Mouse (Mus musculus): ENCODE data around the gene Gucy2d. TPM values are rescaled to one million over a fixed set of nuclear protein-coding genes. Genes with fewer than 3 reads are reported as not detected.
A peak's percentile ranks its signal among the peaks of the same experiment; 100 is the strongest.

The Gucy2d gene
- polyA plus RNA-seq, 1 experiment from 2014 or later: not detected

DNA sequence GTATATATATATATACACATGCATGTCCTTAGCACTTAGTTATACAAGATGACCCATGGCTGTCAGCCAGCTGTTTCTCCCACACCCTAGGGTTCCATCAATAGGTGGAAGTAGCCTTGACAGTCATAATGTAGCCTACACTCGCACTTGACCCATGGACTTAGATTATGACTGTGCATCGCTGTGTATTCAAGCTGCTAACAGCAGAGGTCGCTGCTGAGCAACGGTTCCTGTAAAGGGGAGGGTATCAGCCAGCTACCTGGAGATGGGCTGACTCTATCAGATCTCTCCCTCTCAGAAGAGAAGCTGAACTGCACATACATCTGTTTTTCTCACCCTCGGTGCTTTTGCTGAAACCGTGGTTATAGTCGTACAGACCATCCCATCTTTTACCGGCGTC is 2.6 kb upstream of the Gucy2d start:
- no peaks in the 10 kb centered on the region for H3K36me3 ChIP-seq (ENCODE audit: insufficient read depth, low read length)
- no peaks in the 10 kb centered on the region for H3K27me3 ChIP-seq (ENCODE audit: insufficient read depth, low read length)
- WGBS: 30% methylated on average over 9 of the region's 9 CpGs
- no peak overlapping the region for H3K4me3 ChIP-seq (ENCODE audit: low read length)
- no peaks in the 10 kb centered on the region for H3K4me1 ChIP-seq (ENCODE audit: insufficient read depth, low read length)
- no peak overlapping the region for H3K27ac ChIP-seq (ENCODE audit: low read length)
- ATAC-seq (ENCODE audit: low FRiP score, low TSS enrichment): no peak
- no peak overlapping the region for H3K9ac ChIP-seq (replicated peaks; ENCODE audit: low read length)
- H3K9me3 ChIP-seq (ENCODE audit: low read length): no peaks in the 10 kb centered on the region
- no peak overlapping the region for H3K4me2 ChIP-seq (replicated peaks; ENCODE audit: low read depth, low read length)

DNA sequence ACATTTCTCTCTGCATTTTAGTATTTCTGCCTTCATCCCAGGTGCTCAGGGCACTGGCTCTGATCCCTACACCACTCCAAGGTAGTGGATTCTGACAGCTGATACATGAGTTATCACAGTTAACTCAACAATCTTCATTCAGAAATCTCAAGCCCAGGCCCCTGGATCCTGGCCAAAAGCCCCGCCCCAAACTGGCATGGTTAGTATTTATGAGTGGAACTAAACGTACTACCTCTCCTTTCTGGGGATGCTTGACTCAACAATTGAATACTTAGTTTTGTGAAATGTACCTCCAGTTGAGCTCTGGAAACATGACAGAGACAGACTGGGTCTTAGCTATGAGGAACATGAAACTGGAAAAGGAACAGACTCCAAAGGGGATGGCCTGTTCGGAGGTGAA is 6.7 kb downstream of the Gucy2d start:
- no peaks in the 10 kb centered on the region for H3K4me1 ChIP-seq (ENCODE audit: insufficient read depth, low read length)
- no peak overlapping the region for H3K4me2 ChIP-seq (replicated peaks; ENCODE audit: low read depth, low read length)
- H3K9me3 ChIP-seq (ENCODE audit: low read length): no peaks in the 10 kb centered on the region
- H3K36me3 ChIP-seq (ENCODE audit: insufficient read depth, low read length): no peaks in the 10 kb centered on the region
- H3K27ac ChIP-seq (ENCODE audit: low read length): no peak overlapping the region
- H3K9ac ChIP-seq (replicated peaks; ENCODE audit: low read length): no peak overlapping the region
- WGBS: 80% methylated on average over 3 of the region's 3 CpGs
- H3K4me3 ChIP-seq (ENCODE audit: low read length): no peak overlapping the region
- ATAC-seq (ENCODE audit: low FRiP score, low TSS enrichment): no peak
- no peaks in the 10 kb centered on the region for H3K27me3 ChIP-seq (ENCODE audit: insufficient read depth, low read length)

DNA sequence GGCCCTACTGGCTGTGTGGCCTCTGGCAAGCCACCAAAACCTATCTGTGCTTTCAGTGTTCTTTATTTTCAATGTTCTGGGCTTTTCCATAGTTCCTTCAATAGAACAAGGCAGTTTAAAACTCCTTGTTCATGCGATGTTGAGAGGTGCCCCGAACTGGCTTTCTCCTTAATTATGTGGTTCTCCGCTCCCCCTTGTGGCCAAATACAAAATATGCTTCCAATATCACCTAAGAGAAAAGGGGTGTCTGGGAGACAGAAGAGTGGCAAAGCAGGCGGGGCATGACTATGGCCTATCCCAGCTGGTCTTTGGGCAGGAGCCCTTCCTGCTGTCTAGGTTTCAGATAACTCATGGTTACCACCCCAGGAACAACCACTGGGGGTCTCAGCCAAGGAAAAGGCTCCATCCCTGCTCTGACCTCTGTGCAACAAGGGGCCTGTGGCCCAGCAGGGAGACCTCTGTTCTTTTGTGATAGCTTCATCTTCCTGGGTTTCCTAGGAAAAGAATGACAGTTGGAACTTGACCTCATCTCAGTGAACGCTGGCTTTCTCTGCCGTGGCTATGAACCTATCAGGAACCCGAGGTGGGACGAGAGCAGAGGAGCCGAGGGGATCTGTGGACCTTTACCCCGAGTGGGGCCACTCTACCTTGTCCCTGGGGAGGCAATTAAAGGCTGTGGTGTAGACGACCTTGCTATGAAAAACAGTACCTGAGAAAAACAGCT is 7.5 kb downstream of the Gucy2d start:
- H3K4me1 ChIP-seq (ENCODE audit: insufficient read depth, low read length): no peaks in the 10 kb centered on the region
- no peaks in the 10 kb centered on the region for H3K9me3 ChIP-seq (ENCODE audit: low read length)
- H3K27ac ChIP-seq (ENCODE audit: low read length): no peak overlapping the region
- no peak overlapping the region for H3K4me2 ChIP-seq (replicated peaks; ENCODE audit: low read depth, low read length)
- 62% methylated on average over 11 of the region's 11 CpGs for WGBS
- no peaks in the 10 kb centered on the region for H3K36me3 ChIP-seq (ENCODE audit: insufficient read depth, low read length)
- no peak overlapping the region for H3K9ac ChIP-seq (replicated peaks; ENCODE audit: low read length)
- H3K27me3 ChIP-seq (ENCODE audit: insufficient read depth, low read length): no peaks in the 10 kb centered on the region
- ATAC-seq (ENCODE audit: low FRiP score, low TSS enrichment): no peak
- H3K4me3 ChIP-seq (ENCODE audit: low read length): no peak overlapping the region

DNA sequence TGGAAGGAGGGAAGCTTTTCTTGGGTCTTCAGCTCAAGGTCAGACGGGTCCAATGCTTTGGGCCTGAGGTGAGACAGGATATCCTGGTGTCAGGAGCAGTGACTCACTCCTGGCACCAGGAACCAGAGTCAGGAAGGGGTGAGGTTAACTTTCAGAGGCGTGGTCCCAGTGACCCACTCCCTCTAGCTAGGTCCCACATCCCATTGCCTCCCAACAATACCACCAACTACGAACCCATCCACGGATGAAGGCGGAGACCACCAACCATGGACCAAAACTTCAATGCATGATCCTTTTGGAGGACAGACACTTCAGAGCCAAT is 8.1 kb downstream of the Gucy2d start:
- no peak for ATAC-seq (ENCODE audit: low FRiP score, low TSS enrichment)
- 89% methylated on average over 5 of the region's 5 CpGs for WGBS
- H3K9ac ChIP-seq (replicated peaks; ENCODE audit: low read length): no peak overlapping the region
- H3K27ac ChIP-seq (ENCODE audit: low read length): no peak overlapping the region
- no peak overlapping the region for H3K4me3 ChIP-seq (ENCODE audit: low read length)
- no peaks in the 10 kb centered on the region for H3K36me3 ChIP-seq (ENCODE audit: insufficient read depth, low read length)
- H3K4me2 ChIP-seq (replicated peaks; ENCODE audit: low read depth, low read length): no peak overlapping the region
- no peaks in the 10 kb centered on the region for H3K4me1 ChIP-seq (ENCODE audit: insufficient read depth, low read length)
- H3K9me3 ChIP-seq (ENCODE audit: low read length): no peaks in the 10 kb centered on the region
- H3K27me3 ChIP-seq (ENCODE audit: insufficient read depth, low read length): no peaks in the 10 kb centered on the region

DNA sequence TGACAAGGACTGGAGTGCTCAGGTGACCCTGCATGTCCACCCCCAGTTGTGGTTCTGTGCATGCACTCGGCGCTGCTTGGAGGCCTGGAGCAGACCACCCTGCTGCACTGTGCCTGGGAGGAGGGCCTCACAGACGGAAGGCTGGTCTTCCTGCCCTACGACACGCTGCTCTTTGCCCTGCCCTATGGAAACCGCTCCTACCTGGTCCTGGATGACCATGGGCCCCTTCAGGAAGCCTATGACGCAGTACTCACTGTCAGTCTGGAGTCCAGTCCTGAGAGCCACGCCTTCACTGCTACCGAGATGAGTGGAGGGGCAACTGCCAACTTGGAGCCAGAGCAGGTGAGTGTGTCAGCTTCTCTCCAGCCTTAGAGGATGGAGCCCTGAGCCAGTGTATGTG is 9.5 kb downstream of the Gucy2d start:
- no peak overlapping the region for H3K9ac ChIP-seq (replicated peaks; ENCODE audit: low read length)
- H3K36me3 ChIP-seq (ENCODE audit: insufficient read depth, low read length): no peaks in the 10 kb centered on the region
- H3K27me3 ChIP-seq (ENCODE audit: insufficient read depth, low read length): no peaks in the 10 kb centered on the region
- no peaks in the 10 kb centered on the region for H3K9me3 ChIP-seq (ENCODE audit: low read length)
- no peak overlapping the region for H3K4me3 ChIP-seq (ENCODE audit: low read length)
- 80% methylated on average over 9 of the region's 9 CpGs for WGBS
- H3K4me1 ChIP-seq (ENCODE audit: insufficient read depth, low read length): peaks cover 5% of the 10 kb centered on the region
- no peak for ATAC-seq (ENCODE audit: low FRiP score, low TSS enrichment)
- no peak overlapping the region for H3K4me2 ChIP-seq (replicated peaks; ENCODE audit: low read depth, low read length)
- no peak overlapping the region for H3K27ac ChIP-seq (ENCODE audit: low read length)

DNA sequence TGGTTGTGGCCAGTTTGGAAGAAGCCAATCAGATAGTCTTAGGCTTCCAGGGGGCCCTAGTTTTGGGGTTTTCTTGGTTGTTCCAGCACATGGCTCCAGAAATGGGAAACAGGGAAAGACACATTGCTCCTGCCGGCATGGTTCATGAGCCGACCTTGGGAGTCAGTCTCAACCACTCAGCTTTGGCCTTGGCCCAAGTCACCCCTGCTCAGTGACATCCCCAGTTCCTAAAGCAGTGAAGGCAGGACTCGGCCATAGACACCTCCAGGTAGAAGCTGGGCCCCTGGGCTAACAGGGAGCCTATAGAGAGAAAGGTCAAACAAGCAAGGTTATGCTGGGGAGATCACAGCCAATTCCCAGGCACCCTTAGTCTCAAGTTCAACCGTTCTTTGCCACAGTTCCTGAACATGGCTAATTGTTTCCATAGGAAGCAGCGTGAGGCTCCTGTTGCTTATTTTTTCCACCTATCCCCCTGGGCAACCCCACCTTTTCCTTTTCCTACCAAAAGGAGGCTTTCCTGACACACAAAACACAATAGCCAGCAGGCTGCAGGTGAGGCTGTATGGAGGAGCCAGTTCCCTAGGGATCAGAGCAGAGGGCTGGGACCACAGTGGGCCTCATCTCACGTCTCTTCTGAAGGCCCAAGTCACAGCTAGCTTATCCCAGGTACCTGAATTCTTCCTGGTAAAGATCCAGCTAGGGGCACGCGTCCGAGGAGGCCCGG is 14.3 kb downstream of the Gucy2d start:
- H3K4me3 ChIP-seq (ENCODE audit: low read length): no peak overlapping the region; the same call in 1 of the 2 replicates
- H3K9me3 ChIP-seq (ENCODE audit: low read length): no peaks in the 10 kb centered on the region
- WGBS: 46% methylated on average over 10 of the region's 10 CpGs
- H3K9ac ChIP-seq (replicated peaks; ENCODE audit: low read length): no peak overlapping the region
- H3K4me2 ChIP-seq (replicated peaks; ENCODE audit: low read depth, low read length): no peak overlapping the region
- no peaks in the 10 kb centered on the region for H3K36me3 ChIP-seq (ENCODE audit: insufficient read depth, low read length)
- 0 out of 2 replicates have a peak overlapping the region, but pooled peaks have one; percentile 17 for H3K27ac ChIP-seq (ENCODE audit: low read length)
- no peak for ATAC-seq (ENCODE audit: low FRiP score, low TSS enrichment)
- peaks cover 9% of the 10 kb centered on the region for H3K4me1 ChIP-seq (ENCODE audit: insufficient read depth, low read length)
- H3K27me3 ChIP-seq (ENCODE audit: insufficient read depth, low read length): no peaks in the 10 kb centered on the region

DNA sequence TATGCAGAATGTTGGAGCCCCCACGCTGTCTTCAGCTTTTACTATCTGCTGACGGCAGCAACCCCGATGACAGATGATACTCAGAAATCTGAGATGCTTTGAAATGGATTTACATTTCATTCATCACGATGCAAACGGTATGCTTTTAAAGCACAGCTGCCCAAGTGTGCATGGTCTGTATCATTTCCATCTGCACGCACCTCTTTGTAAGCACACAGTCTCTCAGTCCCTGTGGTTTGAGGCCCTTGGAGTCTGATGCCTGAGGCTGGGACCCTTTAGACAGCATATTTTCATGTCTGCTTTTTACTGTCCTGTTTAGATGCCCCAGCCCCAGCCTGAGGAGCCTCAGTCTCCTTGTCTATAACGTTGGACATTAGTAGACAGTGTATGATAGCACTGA is 20.1 kb downstream of the Gucy2d start:
- H3K36me3 ChIP-seq (ENCODE audit: insufficient read depth, low read length): no peaks in the 10 kb centered on the region
- 37% methylated on average over 7 of the region's 7 CpGs for WGBS
- no peak overlapping the region for H3K4me3 ChIP-seq (ENCODE audit: low read length)
- H3K27ac ChIP-seq (ENCODE audit: low read length): no peak overlapping the region
- no peaks in the 10 kb centered on the region for H3K27me3 ChIP-seq (ENCODE audit: insufficient read depth, low read length)
- H3K9me3 ChIP-seq (ENCODE audit: low read length): no peaks in the 10 kb centered on the region
- H3K4me1 ChIP-seq (ENCODE audit: insufficient read depth, low read length): no peaks in the 10 kb centered on the region
- H3K9ac ChIP-seq (replicated peaks; ENCODE audit: low read length): no peak overlapping the region
- no peak for ATAC-seq (ENCODE audit: low FRiP score, low TSS enrichment)
- H3K4me2 ChIP-seq (replicated peaks; ENCODE audit: low read depth, low read length): no peak overlapping the region

DNA sequence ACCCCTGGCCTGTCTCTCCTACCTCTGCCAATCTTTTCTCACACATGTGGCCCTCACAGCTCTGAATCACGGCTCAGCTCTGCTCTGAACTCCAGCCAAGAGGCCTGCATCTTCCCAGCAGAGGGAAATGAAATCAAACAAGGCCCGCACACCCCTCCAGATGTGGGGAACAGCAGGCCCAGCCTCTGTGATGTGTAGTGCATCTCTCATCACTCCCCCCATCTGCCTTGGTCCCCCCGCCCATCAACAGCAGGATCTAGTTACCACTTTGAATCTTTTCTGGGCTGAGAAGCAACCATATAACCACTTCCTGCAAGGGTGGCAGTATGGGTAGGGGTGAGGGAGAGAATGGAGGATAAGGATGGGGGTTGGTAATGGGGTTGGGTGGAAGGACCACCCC is 28.9 kb downstream of the Gucy2d start:
- Histone ChIP-seq H3K27me3 (ENCODE audit: insufficient read depth, low read length) (no peaks in the 10 kb centered on the region), H3K9ac (replicated peaks; ENCODE audit: low read length) (no peak overlapping the region), H3K4me2 (replicated peaks; ENCODE audit: low read depth, low read length) (no peak overlapping the region), H3K4me1 (ENCODE audit: insufficient read depth, low read length) (no peaks in the 10 kb centered on the region), H3K4me3 (ENCODE audit: low read length) (no peak overlapping the region), H3K9me3 (ENCODE audit: low read length) (no peaks in the 10 kb centered on the region), H3K36me3 (ENCODE audit: insufficient read depth, low read length) (no peaks in the 10 kb centered on the region), H3K27ac (ENCODE audit: low read length) (no peak overlapping the region)
- no peak for ATAC-seq (ENCODE audit: low FRiP score, low TSS enrichment)
- 58% methylated on average over 3 of the region's 3 CpGs for WGBS

DNA sequence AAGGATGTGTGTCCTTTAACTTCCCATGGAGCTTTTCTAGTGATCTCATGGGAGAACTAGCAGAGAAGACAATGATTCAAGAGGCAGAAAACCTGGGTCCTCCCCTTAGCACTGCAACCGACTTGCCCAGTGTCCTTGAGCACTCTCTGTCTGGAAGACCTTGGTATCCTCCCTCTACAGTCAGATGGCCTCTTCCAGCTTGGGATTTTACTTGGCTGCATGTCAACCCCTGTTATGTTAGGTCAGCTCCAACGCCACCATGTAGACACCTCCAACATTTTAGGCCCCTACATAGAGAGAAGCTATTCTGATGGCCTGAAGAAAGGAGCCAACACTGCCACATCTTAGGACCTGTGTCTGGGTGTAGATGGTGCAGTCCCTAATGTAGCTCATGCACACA is 32.3 kb downstream of the Gucy2d start:
- WGBS: 84% methylated on average over 2 of the region's 2 CpGs
- Histone ChIP-seq H3K4me2 (replicated peaks; ENCODE audit: low read depth, low read length) (no peak overlapping the region), H3K4me3 (ENCODE audit: low read length) (no peak overlapping the region), H3K27me3 (ENCODE audit: insufficient read depth, low read length) (no peaks in the 10 kb centered on the region), H3K4me1 (ENCODE audit: insufficient read depth, low read length) (no peaks in the 10 kb centered on the region), H3K36me3 (ENCODE audit: insufficient read depth, low read length) (no peaks in the 10 kb centered on the region), H3K27ac (ENCODE audit: low read length) (no peak overlapping the region), H3K9ac (replicated peaks; ENCODE audit: low read length) (no peak overlapping the region), H3K9me3 (ENCODE audit: low read length) (no peaks in the 10 kb centered on the region)
- ATAC-seq (ENCODE audit: low FRiP score, low TSS enrichment): no peak

DNA sequence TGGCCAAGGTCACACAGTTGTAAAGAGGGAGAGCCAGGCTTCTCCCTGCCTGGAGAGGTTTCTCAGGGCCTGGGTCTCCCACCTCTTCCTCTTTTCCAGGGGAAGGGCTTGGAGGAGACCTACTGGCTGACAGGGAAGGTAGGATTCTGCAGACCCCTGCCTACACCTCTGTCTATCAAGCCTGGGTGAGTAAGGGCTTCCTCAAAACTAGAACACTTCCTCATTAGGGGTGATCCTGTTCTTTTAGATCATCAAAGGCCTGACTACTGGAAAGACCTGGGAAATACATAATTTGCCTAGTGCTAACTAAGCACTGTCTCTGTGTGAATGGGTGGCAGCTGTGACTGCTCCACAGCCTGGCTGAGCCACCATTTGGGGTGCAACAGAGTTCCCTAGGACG is 34.3 kb downstream of the Gucy2d start:
- ATAC-seq (ENCODE audit: low FRiP score, low TSS enrichment): no peak
- Histone ChIP-seq H3K4me2 (replicated peaks; ENCODE audit: low read depth, low read length) (no peak overlapping the region), H3K4me1 (ENCODE audit: insufficient read depth, low read length) (no peaks in the 10 kb centered on the region), H3K27me3 (ENCODE audit: insufficient read depth, low read length) (peaks cover 4% of the 10 kb centered on the region), H3K9me3 (ENCODE audit: low read length) (no peaks in the 10 kb centered on the region), H3K27ac (ENCODE audit: low read length) (no peak overlapping the region), H3K9ac (replicated peaks; ENCODE audit: low read length) (no peak overlapping the region), H3K4me3 (ENCODE audit: low read length) (no peak overlapping the region), H3K36me3 (ENCODE audit: insufficient read depth, low read length) (no peaks in the 10 kb centered on the region)
- 77% methylated on average over 1 of the region's 1 CpGs for WGBS

Measured in kidney, embryonic 16.5 days (tissue).